Mouse (Mus musculus): ENCODE measurements around the gene Ahnak.

DNA sequence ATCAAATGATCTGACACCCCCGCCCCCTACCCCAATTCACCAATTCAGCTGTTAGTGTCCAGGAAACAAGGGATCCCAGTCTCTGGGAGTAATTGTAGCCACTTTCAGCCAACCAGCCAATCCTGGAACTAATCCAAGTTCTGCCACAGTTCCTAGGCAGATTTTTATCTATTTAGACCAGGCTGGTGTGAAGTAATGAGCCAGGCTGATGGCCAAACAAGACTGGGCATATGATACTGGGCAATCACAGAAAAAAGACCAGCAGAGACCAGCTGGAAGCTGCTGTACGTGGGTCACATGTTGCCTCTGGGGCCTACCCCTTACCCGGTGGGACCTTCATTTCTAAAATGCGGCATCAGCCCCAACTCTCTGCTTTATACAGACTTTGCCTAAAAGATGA is 37.5 kb downstream of the Ahnak start:
- no peak for TF ChIP-seq ZC3H11A (IDR thresholded peaks at IDR 0.05; ENCODE audit: borderline replicate concordance, low read depth, low read length)
- no peak for TF ChIP-seq CHD2 (IDR thresholded peaks at IDR 0.05; ENCODE audit: low read depth, low read length)
- no peak for TF ChIP-seq ZNF384 (IDR thresholded peaks at IDR 0.05; ENCODE audit: low read depth, low read length)
- TF ChIP-seq MAFK (IDR thresholded peaks at IDR 0.05; ENCODE audit: insufficient read depth, low read depth, low read length) = no peak
- TF ChIP-seq HCFC1 (IDR thresholded peaks at IDR 0.05; ENCODE audit: borderline replicate concordance, insufficient read depth, low read length) = no peak

Measured in ES-E14 (cell line).